Mouse (Mus musculus) stomach, postnatal 0 days (tissue): ENCODE results near the gene Olfr690.

ENCODE experiments used
- CTCF ChIP-seq: IDR thresholded peaks from 2 replicates; pipeline ENCODE4 v1.5.1; 2016; ENCODE audit warnings: antibody characterized with exemption, low read depth, mild to moderate bottlenecking, moderate library complexity
- EP300 ChIP-seq: optimal IDR thresholded peaks from 2 replicates; pipeline ENCODE3; 2016; ENCODE audit warnings: antibody characterized with exemption

DNA sequence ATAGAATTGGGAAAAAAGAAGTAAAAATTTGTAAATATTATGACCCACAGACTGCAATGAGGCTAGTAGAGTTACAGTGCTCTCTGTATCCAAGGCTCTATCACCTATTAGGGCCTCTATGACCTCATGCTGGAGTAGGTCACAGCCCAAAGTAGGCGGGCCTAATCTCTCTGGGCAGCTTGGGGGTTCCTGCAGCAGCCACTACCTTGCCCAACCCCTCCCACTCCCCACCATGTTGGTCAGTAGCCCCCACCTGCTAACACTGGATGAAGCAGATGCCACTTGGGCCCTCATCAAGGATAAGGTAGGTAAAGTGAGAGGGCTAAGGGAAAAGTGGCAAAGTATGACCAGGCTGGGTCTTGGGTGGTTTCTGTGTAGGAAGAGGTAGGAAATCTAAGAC, 41.0 kb upstream of the Olfr690 start, which contains the start of gene Gm5901:
- no peak for TF ChIP-seq EP300
- TF ChIP-seq CTCF: no peak
